Mouse (Mus musculus): ENCODE results near the gene Fbxl19. TPM values are rescaled to one million over a fixed set of nuclear protein-coding genes. Genes with fewer than 3 reads are reported as not detected.

Fbxl19 gene
- polyA plus RNA-seq (2015; fragmentation: Nextera tagmentation; extraction: Ambion mirVana), result 1.9 and 2.0 TPM in 2 replicates

DNA sequence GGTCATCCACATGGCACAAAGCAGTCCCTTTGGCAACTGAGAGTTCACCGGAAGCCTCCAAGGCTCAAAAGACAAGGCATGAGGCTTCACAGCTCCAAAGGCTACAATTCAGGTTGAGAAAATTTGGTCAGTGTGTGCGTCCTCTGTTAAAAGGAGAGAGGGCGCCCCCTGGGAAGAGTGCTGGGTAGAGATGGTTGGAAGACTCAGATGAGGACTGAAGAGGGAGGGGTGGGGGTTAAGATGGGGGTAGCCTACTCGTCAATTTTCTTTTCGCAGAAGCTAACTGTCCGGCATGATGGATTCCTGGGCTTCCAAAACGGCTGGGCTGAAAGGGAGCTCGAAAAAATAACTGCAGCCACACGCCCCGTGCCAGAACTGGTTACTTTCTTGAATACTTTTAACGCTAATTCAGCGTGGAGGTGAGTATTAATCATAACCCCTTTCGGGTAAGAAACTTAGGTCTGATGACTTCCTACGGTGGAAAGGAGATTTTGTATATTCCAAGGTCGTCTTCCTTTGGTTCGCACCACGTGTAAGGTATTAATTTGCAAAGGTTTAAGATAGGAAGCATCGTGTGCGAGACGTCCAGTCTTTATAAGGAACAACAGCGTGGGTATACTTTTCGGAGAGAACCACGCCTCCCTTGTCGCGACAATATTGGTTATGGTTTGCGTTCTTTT is at the start of gene Fbxl19:
Fbxl19 (plus strand) TSS at position 178 of the 680 bp plus-strand sequence.
- Histone ChIP-seq H3K27me3 (ENCODE audit: control insufficient read depth, insufficient read depth, low read depth, low read length) (no peaks in the 10 kb centered on the region), H3K4me2 (ENCODE audit: low read depth, low read length) (peak within 1 kb of the TSS; percentile 78), H3K36me3 (ENCODE audit: control insufficient read depth, insufficient read depth) (no peaks in the 10 kb centered on the region; the same call in 1 of the 2 replicates), H3K4me3 (ENCODE audit: low read depth, low read length) (peak within 1 kb of the TSS; percentile 64), H3K9me3 (replicated peaks; ENCODE audit: control insufficient read depth, low read length) (no peaks in the 10 kb centered on the region), H3K4me1 (ENCODE audit: control insufficient read depth, low read depth, low read length) (peaks cover 14% of the 10 kb centered on the region), H3K9ac (ENCODE audit: low read depth, low read length) (peak within 1 kb of the TSS; percentile 65), H3K27ac (ENCODE audit: low read length) (peak within 1 kb of the TSS; percentile 79)
- under 1% methylated on average over 26 of the region's 26 CpGs for WGBS (ENCODE audit: insufficient replicate concordance)
- no peak for ATAC-seq (ENCODE audit: low read depth)

DNA sequence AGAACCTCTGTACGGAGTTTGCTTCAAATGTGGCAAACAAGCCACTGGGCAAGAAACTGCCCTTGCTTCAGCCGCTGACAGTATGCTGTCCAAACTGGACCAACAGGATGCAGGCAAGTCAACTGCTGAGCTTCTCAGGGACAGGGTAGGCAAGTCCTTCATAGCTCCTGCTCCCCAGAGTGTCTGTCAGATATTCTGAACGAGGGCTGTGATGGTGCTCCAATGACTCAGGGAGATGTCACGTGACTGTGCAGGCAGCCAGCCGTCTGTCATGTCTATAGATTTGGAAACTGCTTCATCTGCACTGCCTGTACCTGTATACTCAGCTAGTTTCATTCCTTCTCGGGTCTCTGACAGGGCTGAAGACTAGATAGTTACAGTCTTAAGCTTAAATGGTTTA is 45.4 kb upstream of the Fbxl19 start:
- H3K4me3 ChIP-seq (ENCODE audit: low read depth, low read length), result no peak overlapping the region
- H3K27me3 ChIP-seq (ENCODE audit: control insufficient read depth, insufficient read depth, low read depth, low read length), result no peaks in the 10 kb centered on the region
- WGBS (ENCODE audit: insufficient replicate concordance), result 63% methylated on average over 6 of the region's 6 CpGs
- H3K4me2 ChIP-seq (ENCODE audit: low read depth, low read length), result no peak overlapping the region
- H3K4me1 ChIP-seq (ENCODE audit: control insufficient read depth, low read depth, low read length), result no peaks in the 10 kb centered on the region; the same call in 1 of the 2 replicates
- H3K27ac ChIP-seq (ENCODE audit: low read length), result no peak overlapping the region
- no peaks in the 10 kb centered on the region for H3K9me3 ChIP-seq (replicated peaks; ENCODE audit: control insufficient read depth, low read length)
- no peaks in the 10 kb centered on the region for H3K36me3 ChIP-seq (ENCODE audit: control insufficient read depth, insufficient read depth)
- no peak overlapping the region for H3K9ac ChIP-seq (ENCODE audit: low read depth, low read length)
- ATAC-seq (ENCODE audit: low read depth), result no peak

GRCm38 (mm10) chr7:127700712-127701331 is 43.5 kb upstream of the Fbxl19 start:
- H3K36me3 ChIP-seq (ENCODE audit: control insufficient read depth, insufficient read depth), result no peaks in the 10 kb centered on the region
- no peak for ATAC-seq (ENCODE audit: low read depth)
- H3K27ac ChIP-seq (ENCODE audit: low read length), result no peak overlapping the region
- no peaks in the 10 kb centered on the region for H3K9me3 ChIP-seq (replicated peaks; ENCODE audit: control insufficient read depth, low read length)
- WGBS (ENCODE audit: insufficient replicate concordance), result 34% methylated on average over 3 of the region's 3 CpGs
- no peak overlapping the region for H3K9ac ChIP-seq (ENCODE audit: low read depth, low read length)
- H3K4me3 ChIP-seq (ENCODE audit: low read depth, low read length), result no peak overlapping the region
- no peak overlapping the region for H3K4me2 ChIP-seq (ENCODE audit: low read depth, low read length)
- H3K4me1 ChIP-seq (ENCODE audit: control insufficient read depth, low read depth, low read length), result no peaks in the 10 kb centered on the region; the same call in 1 of the 2 replicates
- no peaks in the 10 kb centered on the region for H3K27me3 ChIP-seq (ENCODE audit: control insufficient read depth, insufficient read depth, low read depth, low read length)

GRCm38 (mm10) chr7:127703561-127704178 is 40.7 kb upstream of the Fbxl19 start:
- H3K4me3 ChIP-seq (ENCODE audit: low read depth, low read length), result no peak overlapping the region
- 72% methylated on average over 8 of the region's 8 CpGs for WGBS (ENCODE audit: insufficient replicate concordance)
- peaks cover 9% of the 10 kb centered on the region for H3K4me1 ChIP-seq (ENCODE audit: control insufficient read depth, low read depth, low read length)
- no peaks in the 10 kb centered on the region for H3K9me3 ChIP-seq (replicated peaks; ENCODE audit: control insufficient read depth, low read length)
- no peak overlapping the region for H3K27ac ChIP-seq (ENCODE audit: low read length)
- H3K9ac ChIP-seq (ENCODE audit: low read depth, low read length), result no peak overlapping the region
- no peaks in the 10 kb centered on the region for H3K36me3 ChIP-seq (ENCODE audit: control insufficient read depth, insufficient read depth)
- no peaks in the 10 kb centered on the region for H3K27me3 ChIP-seq (ENCODE audit: control insufficient read depth, insufficient read depth, low read depth, low read length)
- H3K4me2 ChIP-seq (ENCODE audit: low read depth, low read length), result no peak overlapping the region
- no peak for ATAC-seq (ENCODE audit: low read depth)

- peaks cover 17% of the 10 kb centered on the region for H3K4me1 ChIP-seq (ENCODE audit: control insufficient read depth, low read depth, low read length)
- 64% methylated on average over 6 of the region's 6 CpGs for WGBS (ENCODE audit: insufficient replicate concordance)
- H3K4me3 ChIP-seq (ENCODE audit: low read depth, low read length), result no peak overlapping the region
- no peak overlapping the region for H3K27ac ChIP-seq (ENCODE audit: low read length)
- H3K9me3 ChIP-seq (replicated peaks; ENCODE audit: control insufficient read depth, low read length), result no peaks in the 10 kb centered on the region
- H3K4me2 ChIP-seq (ENCODE audit: low read depth, low read length), result no peak overlapping the region
- no peaks in the 10 kb centered on the region for H3K27me3 ChIP-seq (ENCODE audit: control insufficient read depth, insufficient read depth, low read depth, low read length)
- H3K9ac ChIP-seq (ENCODE audit: low read depth, low read length), result no peak overlapping the region
- ATAC-seq (ENCODE audit: low read depth), result no peak
- no peaks in the 10 kb centered on the region for H3K36me3 ChIP-seq (ENCODE audit: control insufficient read depth, insufficient read depth)
Measured at GRCm38 (mm10) chr7:127704598-127704997, 39.7 kb upstream of the Fbxl19 start.

- WGBS (ENCODE audit: insufficient replicate concordance), result 62% methylated on average over 4 of the region's 4 CpGs
- peaks cover 17% of the 10 kb centered on the region for H3K4me1 ChIP-seq (ENCODE audit: control insufficient read depth, low read depth, low read length)
- no peak overlapping the region for H3K27ac ChIP-seq (ENCODE audit: low read length)
- no peak overlapping the region for H3K9ac ChIP-seq (ENCODE audit: low read depth, low read length)
- H3K27me3 ChIP-seq (ENCODE audit: control insufficient read depth, insufficient read depth, low read depth, low read length), result no peaks in the 10 kb centered on the region
- no peak for ATAC-seq (ENCODE audit: low read depth)
- no peak overlapping the region for H3K4me3 ChIP-seq (ENCODE audit: low read depth, low read length)
- H3K4me2 ChIP-seq (ENCODE audit: low read depth, low read length), result no peak overlapping the region
- no peaks in the 10 kb centered on the region for H3K36me3 ChIP-seq (ENCODE audit: control insufficient read depth, insufficient read depth)
- no peaks in the 10 kb centered on the region for H3K9me3 ChIP-seq (replicated peaks; ENCODE audit: control insufficient read depth, low read length)
Measured at GRCm38 (mm10) chr7:127705706-127706105, 38.6 kb upstream of the Fbxl19 start.

- peaks cover 28% of the 10 kb centered on the region for H3K4me1 ChIP-seq (ENCODE audit: control insufficient read depth, low read depth, low read length)
Measured at GRCm38 (mm10) chr7:127707045-127707956, 37.0 kb upstream of the Fbxl19 start.

DNA sequence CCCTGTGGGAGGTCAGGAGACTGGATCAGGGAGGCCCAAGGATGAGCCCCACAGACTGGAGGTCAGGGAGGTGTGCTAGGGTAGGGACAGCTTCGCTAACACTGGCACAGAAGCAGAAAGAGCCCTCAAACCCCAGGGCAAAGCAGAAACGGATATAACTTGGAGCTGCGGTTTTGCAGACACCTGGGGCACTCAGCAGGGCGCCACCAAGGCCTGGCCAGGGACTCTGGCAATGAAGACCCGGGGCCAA is 36.5 kb upstream of the Fbxl19 start:
- Histone ChIP-seq H3K27ac (ENCODE audit: low read length) (peak overlapping the region; percentile 87), H3K27me3 (ENCODE audit: control insufficient read depth, insufficient read depth, low read depth, low read length) (no peaks in the 10 kb centered on the region), H3K4me1 (ENCODE audit: control insufficient read depth, low read depth, low read length) (peaks cover 33% of the 10 kb centered on the region), H3K4me2 (ENCODE audit: low read depth, low read length) (peak overlapping the region; percentile 93), H3K9ac (ENCODE audit: low read depth, low read length) (peak overlapping the region; percentile 76), H3K9me3 (replicated peaks; ENCODE audit: control insufficient read depth, low read length) (no peaks in the 10 kb centered on the region), H3K36me3 (ENCODE audit: control insufficient read depth, insufficient read depth) (no peaks in the 10 kb centered on the region), H3K4me3 (ENCODE audit: low read depth, low read length) (peak overlapping the region; percentile 76)
- no peak for ATAC-seq (ENCODE audit: low read depth)
- 1% methylated on average over 5 of the region's 5 CpGs for WGBS (ENCODE audit: insufficient replicate concordance)

More at GRCm38 (mm10) chr7:127707045-127707956, 37.0 kb upstream of the Fbxl19 start:
- 27% methylated on average over 22 of the region's 22 CpGs for WGBS (ENCODE audit: insufficient replicate concordance)
- H3K4me3 ChIP-seq (ENCODE audit: low read depth, low read length), result peak overlapping the region; percentile 76
- no peaks in the 10 kb centered on the region for H3K9me3 ChIP-seq (replicated peaks; ENCODE audit: control insufficient read depth, low read length)
- H3K27ac ChIP-seq (ENCODE audit: low read length), result peak overlapping the region; percentile 87
- no peaks in the 10 kb centered on the region for H3K36me3 ChIP-seq (ENCODE audit: control insufficient read depth, insufficient read depth)
- ATAC-seq (ENCODE audit: low read depth), result no peak
- no peaks in the 10 kb centered on the region for H3K27me3 ChIP-seq (ENCODE audit: control insufficient read depth, insufficient read depth, low read depth, low read length)
- peak overlapping the region; percentile 76 for H3K9ac ChIP-seq (ENCODE audit: low read depth, low read length)
- peak overlapping the region; percentile 93 for H3K4me2 ChIP-seq (ENCODE audit: low read depth, low read length)
